Comparison of ENCODE assay signal across 15 mouse cellular contexts in genomic region chr7:84636939-84637338, GRCm38 (mm10).
"Had no signal": no experiment of that assay in that cellular context is flagged by ENCODE, and none has a peak within 500 bp of the region (broad histone marks: within the 10 kb centered on the region; RNA-seq: fewer than 3 reads in every experiment).

No protein-coding gene starts in this region.

- H3K36me3 ChIP-seq: stomach, embryonic 15.5 days had no signal

- H3K4me1 ChIP-seq: neural tube, embryonic 13.5 days; neural tube, embryonic 15.5 days; stomach, embryonic 15.5 days had no signal

- H3K9ac ChIP-seq: neural tube, embryonic 13.5 days; neural tube, embryonic 15.5 days; stomach, embryonic 15.5 days had no signal

- DNase-seq: right cerebral cortex, adult 18-20 months; right cerebral cortex, postnatal 14 days; right cerebral cortex, postnatal 25 days; right cerebral cortex, postnatal 4 days; spleen, adult 18-20 months; thymus, adult 18-20 months; thymus, adult 2 months; thymus, postnatal 14 days; thymus, postnatal 25 days; thymus, postnatal 36 days; thymus, postnatal 4 days had no signal

- H3K9me3 ChIP-seq: neural tube, embryonic 13.5 days; neural tube, embryonic 15.5 days; stomach, embryonic 15.5 days had no signal

- H3K4me2 ChIP-seq: neural tube, embryonic 13.5 days; neural tube, embryonic 15.5 days; stomach, embryonic 15.5 days had no signal

- H3K4me3 ChIP-seq: neural tube, embryonic 13.5 days; neural tube, embryonic 15.5 days; stomach, embryonic 15.5 days had no signal

- H3K27ac ChIP-seq: neural tube, embryonic 13.5 days; neural tube, embryonic 15.5 days; stomach, embryonic 15.5 days; stomach, postnatal 0 days had no signal

- H3K27me3 ChIP-seq: neural tube, embryonic 13.5 days; neural tube, embryonic 15.5 days; stomach, embryonic 15.5 days had no signal
